Mouse (Mus musculus) embryonic facial prominence, embryonic 13.5 days (tissue): ENCODE results near the gene Exoc6b. TPM values are rescaled to one million over a fixed set of nuclear protein-coding genes. Genes with fewer than 3 reads are reported as not detected.
"Not testable (repeated sequence)": the region's sequence is repeated elsewhere in the genome, so short reads cannot be mapped to it uniquely, and the experiment has no call there.

Experiments
- ATAC-seq: fragments of 200-750 bp; cut with Nextera tagmentation; 2 replicates; pipeline ENCODE4 v1.8.0; 2017; ENCODE audit warnings: low read depth; ENCODE audit not compliant: insufficient number of reproducible peaks, insufficient read depth, low FRiP score, low TSS enrichment
- H3K27ac ChIP-seq: fragments of 300-500 bp; sonication (generic); 2 replicates; pipeline ENCODE4 v1.5.1; 2015; ENCODE audit warnings: moderate library complexity, mild to moderate bottlenecking, inconsistent platforms
- H3K27me3 ChIP-seq: fragments of 300-500 bp; sonication (generic); 2 replicates; pipeline ENCODE4 v1.6.1; 2015; ENCODE audit warnings: mild to moderate bottlenecking, inconsistent platforms
- H3K36me3 ChIP-seq: fragments of 300-500 bp; sonication (generic); 2 replicates; pipeline ENCODE4 v1.6.1; 2015; ENCODE audit warnings: mild to moderate bottlenecking, inconsistent platforms
- H3K4me1 ChIP-seq: fragments of 300-500 bp; sonication (generic); 2 replicates; pipeline ENCODE4 v1.6.1; 2015; ENCODE audit warnings: inconsistent platforms
- H3K4me2 ChIP-seq: fragments of 300-500 bp; sonication (generic); 2 replicates; pipeline ENCODE4 v1.6.1; 2015; ENCODE audit warnings: moderate library complexity, mild to moderate bottlenecking, inconsistent platforms
- H3K4me3 ChIP-seq: fragments of 300-500 bp; sonication (generic); 2 replicates; pipeline ENCODE4 v1.5.1; 2015; ENCODE audit warnings: mild to moderate bottlenecking, inconsistent platforms
- H3K9ac ChIP-seq: fragments of 300-500 bp; sonication (generic); 2 replicates; pipeline ENCODE4 v1.6.1; 2015; ENCODE audit warnings: mild to moderate bottlenecking, inconsistent platforms
- H3K9me3 ChIP-seq: fragments of 300-500 bp; sonication (generic); 2 replicates; pipeline ENCODE4 v1.6.1; 2016; ENCODE audit warnings: inconsistent platforms
- WGBS: fragments of 180-500 bp; shearing (Covaris S2); methylation state at CpG from one replicate; pipeline ENCODE4 v1.1.7; 2015; ENCODE audit warnings: mixed read lengths; 5-methylcytosine and 5-hydroxymethylcytosine counted together
- polyA plus RNA-seq: library from polyadenylated mRNA; unstranded; fragments of >200 nt; fragmentation: Nextera tagmentation; extraction: Ambion mirVana; gene quantifications from 2 replicates; pipeline ENCODE4 v1.2.1, GENCODE M21; 2015

Gene Exoc6b
- polyA plus RNA-seq, 1 experiment from 2014 or later: 40.9 TPM

DNA sequence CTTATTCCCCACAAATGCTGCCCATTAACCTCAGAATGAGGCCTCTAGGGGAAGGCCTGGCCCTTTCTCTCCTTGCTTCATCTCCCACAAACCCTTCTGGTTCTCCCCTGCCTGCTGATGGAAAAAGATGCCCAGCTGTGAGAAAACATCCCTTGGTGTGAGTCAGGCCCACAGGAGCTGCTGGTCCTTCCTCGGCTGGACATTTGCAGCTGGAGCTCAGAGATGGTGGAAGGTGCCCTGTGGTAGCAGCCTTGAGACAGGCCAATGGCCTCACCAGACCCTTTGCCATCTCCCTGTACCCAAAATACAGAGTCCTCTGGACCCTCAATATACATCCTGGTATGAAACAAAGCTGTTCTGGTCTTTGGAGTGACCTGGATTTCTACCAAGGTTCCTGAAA lies 452.7 kb downstream of the Exoc6b start:
- Histone ChIP-seq H3K27ac (no peak overlapping the region), H3K9me3 (no peaks in the 10 kb centered on the region), H3K4me1 (no peaks in the 10 kb centered on the region), H3K27me3 (no peaks in the 10 kb centered on the region), H3K9ac (no peak overlapping the region), H3K4me3 (no peak overlapping the region), H3K4me2 (no peak overlapping the region), H3K36me3 (peaks cover 41% of the 10 kb centered on the region)
- no peak for ATAC-seq
- WGBS: 86% methylated on average over 1 of the region's 1 CpGs

DNA sequence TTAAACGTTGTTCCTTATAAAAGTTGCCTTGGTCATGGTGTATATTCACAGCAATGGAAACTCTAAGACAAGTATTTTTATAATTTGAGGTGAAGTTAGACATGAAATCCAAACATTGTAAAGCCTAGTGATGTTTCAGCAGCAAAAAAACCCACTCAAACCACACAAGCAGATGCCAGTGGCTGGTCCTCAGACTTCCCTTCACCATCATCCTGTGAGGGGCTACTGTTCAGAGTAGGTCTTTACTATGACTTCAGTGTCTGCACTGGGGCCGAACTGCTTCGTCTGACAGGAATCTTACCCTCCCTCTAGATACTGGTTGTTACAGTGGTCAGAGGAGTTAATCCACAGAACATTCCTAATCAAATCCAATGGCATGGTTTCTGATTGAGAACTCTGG lies 455.8 kb downstream of the Exoc6b start:
- ATAC-seq: no peak
- H3K27ac ChIP-seq: no peak overlapping the region
- 89% methylated on average over 3 of the region's 3 CpGs for WGBS

DNA sequence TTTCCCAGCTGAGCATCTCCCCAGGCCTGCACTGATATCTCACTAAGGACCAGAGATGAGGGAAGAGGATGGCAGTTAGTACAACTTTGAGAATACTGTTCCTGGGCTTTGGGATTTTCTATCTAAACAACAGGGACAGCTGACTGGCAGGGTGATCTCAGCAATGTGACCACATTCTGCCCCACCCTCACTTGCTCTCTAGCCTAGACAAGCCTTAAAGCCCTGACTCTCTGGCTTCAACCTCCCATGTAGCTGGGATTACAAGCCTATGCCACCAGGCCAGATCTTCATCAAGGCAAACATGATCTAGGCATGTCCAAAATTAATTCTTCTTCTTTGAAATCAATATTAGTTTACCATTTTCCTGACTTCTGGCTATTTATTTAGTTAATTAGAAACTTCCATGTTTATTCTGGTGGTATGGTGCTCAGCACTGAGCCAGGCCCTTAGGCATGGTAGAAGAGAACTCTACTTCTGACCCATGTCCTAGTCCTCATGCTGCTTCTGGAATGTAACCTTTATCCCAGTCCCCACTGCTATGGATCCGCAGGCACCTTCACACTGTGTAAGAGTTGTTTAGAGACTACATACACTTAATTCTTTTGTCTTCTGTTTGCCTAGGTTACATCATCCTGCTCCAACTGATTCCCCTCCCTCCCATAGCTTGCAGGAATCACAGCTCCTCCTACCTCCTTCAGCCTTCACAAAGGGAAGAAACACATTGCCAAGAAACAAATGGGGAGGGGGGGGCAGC lies 468.0 kb downstream of the Exoc6b start:
- WGBS: 33% methylated on average over 1 of the region's 1 CpGs
- Histone ChIP-seq H3K9ac (no peak overlapping the region), H3K4me1 (no peaks in the 10 kb centered on the region), H3K4me2 (no peak overlapping the region), H3K4me3 (no peak overlapping the region), H3K27me3 (no peaks in the 10 kb centered on the region), H3K36me3 (no peaks in the 10 kb centered on the region), H3K27ac (no peak overlapping the region), H3K9me3 (no peaks in the 10 kb centered on the region)
- ATAC-seq: no peak

More for the DNA sequence above, 455.8 kb downstream of the Exoc6b start:
- H3K9ac ChIP-seq: no peak overlapping the region
- no peak overlapping the region for H3K4me2 ChIP-seq
- H3K4me3 ChIP-seq: no peak overlapping the region
- no peaks in the 10 kb centered on the region for H3K4me1 ChIP-seq
- no peaks in the 10 kb centered on the region for H3K27me3 ChIP-seq
- no peaks in the 10 kb centered on the region for H3K9me3 ChIP-seq
- peaks cover 14% of the 10 kb centered on the region; the same call in 1 of the 2 replicates for H3K36me3 ChIP-seq

DNA sequence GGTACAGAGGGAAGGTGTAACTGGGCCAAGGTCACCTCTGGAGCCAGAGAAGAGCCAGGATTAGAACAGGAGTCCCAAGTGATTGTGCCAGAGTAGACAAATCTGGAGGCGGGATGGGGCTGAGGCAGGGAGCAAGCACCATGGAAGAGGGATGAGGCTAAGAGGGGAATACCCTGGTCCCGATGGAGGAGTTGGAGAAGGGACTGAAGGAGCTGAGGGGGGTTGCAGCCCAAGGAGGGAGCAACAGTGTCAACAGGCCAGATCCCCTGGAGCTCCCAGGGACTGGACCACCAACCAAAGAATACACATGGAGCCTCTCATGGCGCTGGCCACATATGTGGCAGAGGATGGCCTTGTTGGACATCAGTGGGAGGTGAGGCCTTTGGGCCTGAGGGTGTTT lies 470.0 kb downstream of the Exoc6b start:
- H3K27me3 ChIP-seq, ATAC-seq, H3K4me3 ChIP-seq, H3K36me3 ChIP-seq, H3K4me1 ChIP-seq, H3K9ac ChIP-seq, H3K9me3 ChIP-seq, H3K27ac ChIP-seq, H3K4me2 ChIP-seq: not testable (repeated sequence)
- WGBS: 82% methylated on average over 3 of the region's 3 CpGs

DNA sequence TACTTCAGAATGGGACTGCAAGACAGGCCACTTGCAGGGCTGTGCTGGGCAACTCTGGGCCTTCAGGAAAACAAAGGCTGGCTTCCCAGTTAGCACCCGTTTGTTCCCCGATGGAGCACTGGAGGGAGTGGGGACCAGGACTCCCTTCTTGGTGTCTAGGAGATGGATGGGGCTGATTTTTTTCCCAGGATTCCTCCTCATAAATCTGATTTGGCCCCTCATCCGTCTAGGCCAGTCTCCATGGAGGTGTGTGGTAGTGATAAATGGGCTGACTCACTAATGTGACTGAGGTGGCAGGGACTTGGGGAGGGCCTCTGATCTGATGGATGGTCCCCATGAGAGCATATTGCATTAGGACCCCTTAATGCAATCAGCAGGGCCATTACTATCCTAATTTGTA lies 470.6 kb downstream of the Exoc6b start:
- WGBS: 86% methylated on average over 3 of the region's 3 CpGs
- H3K27me3 ChIP-seq: no peaks in the 10 kb centered on the region
- no peak for ATAC-seq

DNA sequence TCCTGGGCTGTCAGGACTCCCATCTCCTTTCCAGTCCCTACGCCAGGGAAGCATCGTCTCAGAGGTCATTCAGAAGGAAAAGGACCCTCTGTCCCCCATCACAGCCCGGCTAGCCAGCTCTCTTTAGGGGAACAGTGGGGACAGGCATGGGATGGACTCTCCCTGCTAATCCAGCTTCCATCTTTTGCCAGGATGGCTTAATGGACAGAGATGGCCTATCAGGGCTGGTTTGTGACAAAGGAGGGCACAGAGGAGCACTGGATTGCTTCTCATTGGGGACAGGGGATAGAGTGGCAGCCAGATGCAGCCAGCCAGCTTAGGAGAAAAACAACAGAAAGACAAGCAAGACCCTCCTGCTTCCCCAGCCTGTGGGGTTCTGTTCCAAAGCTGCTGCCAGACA lies 474.7 kb downstream of the Exoc6b start:
- H3K27ac ChIP-seq: no peak overlapping the region
- WGBS: 38% methylated on average over 3 of the region's 3 CpGs

More for the DNA sequence above, 470.6 kb downstream of the Exoc6b start:
- Histone ChIP-seq H3K4me3 (no peak overlapping the region), H3K9ac (no peak overlapping the region), H3K27ac (no peak overlapping the region), H3K4me2 (no peak overlapping the region), H3K36me3 (no peaks in the 10 kb centered on the region), H3K4me1 (peaks cover 14% of the 10 kb centered on the region), H3K9me3 (no peaks in the 10 kb centered on the region)

DNA sequence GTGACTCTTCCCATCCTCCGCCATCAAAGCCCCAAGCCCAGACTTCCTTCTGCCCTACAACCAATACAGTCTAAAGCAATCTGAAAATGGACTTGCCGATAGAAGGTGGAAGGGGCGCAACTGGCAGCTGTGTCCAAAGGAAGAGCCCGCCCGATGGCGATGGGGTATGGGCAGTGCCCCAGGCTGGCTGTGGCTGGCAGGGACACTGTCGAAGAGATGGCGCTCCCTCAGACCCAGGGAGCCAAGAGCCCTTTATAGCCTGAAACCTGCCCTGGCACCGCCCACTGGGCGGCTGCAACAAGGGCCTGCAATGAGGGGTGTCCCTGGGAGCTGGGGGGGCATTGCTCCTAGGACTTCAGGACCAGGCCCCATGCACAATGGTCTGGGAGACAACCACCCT lies 475.6 kb downstream of the Exoc6b start, which contains the start of gene Cyp26b1:
Gene Cyp26b1 (minus strand): TSS at position 216 of the 400 bp plus-strand sequence.
- ATAC-seq: no peak
- Histone ChIP-seq H3K27ac (no peak within 1 kb of the TSS), H3K9ac (peak within 1 kb of the TSS; percentile 36; the same call in 1 of the 2 replicates), H3K27me3 (peaks cover 15% of the 10 kb centered on the region), H3K9me3 (no peaks in the 10 kb centered on the region), H3K4me2 (no peak within 1 kb of the TSS), H3K36me3 (no peaks in the 10 kb centered on the region), H3K4me3 (no peak within 1 kb of the TSS), H3K4me1 (peaks cover 31% of the 10 kb centered on the region)
- WGBS: 84% methylated on average over 10 of the region's 10 CpGs

More for the DNA sequence above, 474.7 kb downstream of the Exoc6b start:
- peak overlapping the region; percentile 36; the same call in 1 of the 2 replicates for H3K9ac ChIP-seq
- peaks cover 25% of the 10 kb centered on the region for H3K4me1 ChIP-seq
- no peak overlapping the region for H3K4me2 ChIP-seq
- H3K4me3 ChIP-seq: no peak overlapping the region
- H3K27me3 ChIP-seq: peaks cover 6% of the 10 kb centered on the region
- no peak for ATAC-seq
- no peaks in the 10 kb centered on the region for H3K36me3 ChIP-seq
- H3K9me3 ChIP-seq: no peaks in the 10 kb centered on the region

DNA sequence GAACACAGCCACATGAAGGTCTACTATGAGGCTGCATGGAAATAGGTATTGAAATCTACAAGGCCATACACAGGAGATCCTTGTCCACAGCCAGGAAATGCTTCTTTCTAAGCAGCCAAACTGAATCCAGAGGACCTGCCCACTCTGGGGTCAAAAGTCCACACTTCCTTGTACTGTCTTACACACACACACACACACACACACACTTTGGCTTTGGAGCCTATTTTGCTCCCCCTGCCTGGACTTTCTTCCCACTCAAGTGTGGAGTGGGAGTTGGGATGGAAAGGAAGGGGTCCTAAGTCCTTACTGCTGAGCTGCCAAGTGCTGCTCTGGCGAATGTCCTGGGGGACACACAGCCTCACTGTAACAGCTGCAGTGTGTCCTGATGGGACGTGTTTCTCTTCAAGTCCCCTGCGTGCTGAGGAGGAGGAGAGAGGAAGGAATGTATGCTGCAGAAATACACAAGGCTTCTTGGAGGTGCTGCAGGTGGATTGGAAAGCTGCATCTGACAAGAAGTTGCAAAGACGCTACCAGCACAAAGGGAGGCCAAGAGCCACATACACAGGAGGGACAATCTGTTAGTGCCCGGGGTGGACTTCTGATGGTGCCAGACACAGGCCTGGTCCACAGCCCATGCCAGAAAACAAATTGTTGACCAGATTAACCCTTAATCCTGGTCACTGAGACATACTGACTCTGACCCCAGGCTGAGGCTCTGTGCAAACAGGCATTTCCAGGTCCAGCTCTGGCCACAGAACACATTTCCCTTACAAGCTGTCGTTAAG lies 478.2 kb downstream of the Exoc6b start:
- Histone ChIP-seq H3K4me2 (no peak overlapping the region), H3K9ac (no peak overlapping the region), H3K27me3 (peaks cover 28% of the 10 kb centered on the region), H3K36me3 (no peaks in the 10 kb centered on the region), H3K9me3 (no peaks in the 10 kb centered on the region), H3K27ac (no peak overlapping the region), H3K4me1 (peaks cover 45% of the 10 kb centered on the region), H3K4me3 (no peak overlapping the region)
- no peak for ATAC-seq
- WGBS: 58% methylated on average over 6 of the region's 6 CpGs

DNA sequence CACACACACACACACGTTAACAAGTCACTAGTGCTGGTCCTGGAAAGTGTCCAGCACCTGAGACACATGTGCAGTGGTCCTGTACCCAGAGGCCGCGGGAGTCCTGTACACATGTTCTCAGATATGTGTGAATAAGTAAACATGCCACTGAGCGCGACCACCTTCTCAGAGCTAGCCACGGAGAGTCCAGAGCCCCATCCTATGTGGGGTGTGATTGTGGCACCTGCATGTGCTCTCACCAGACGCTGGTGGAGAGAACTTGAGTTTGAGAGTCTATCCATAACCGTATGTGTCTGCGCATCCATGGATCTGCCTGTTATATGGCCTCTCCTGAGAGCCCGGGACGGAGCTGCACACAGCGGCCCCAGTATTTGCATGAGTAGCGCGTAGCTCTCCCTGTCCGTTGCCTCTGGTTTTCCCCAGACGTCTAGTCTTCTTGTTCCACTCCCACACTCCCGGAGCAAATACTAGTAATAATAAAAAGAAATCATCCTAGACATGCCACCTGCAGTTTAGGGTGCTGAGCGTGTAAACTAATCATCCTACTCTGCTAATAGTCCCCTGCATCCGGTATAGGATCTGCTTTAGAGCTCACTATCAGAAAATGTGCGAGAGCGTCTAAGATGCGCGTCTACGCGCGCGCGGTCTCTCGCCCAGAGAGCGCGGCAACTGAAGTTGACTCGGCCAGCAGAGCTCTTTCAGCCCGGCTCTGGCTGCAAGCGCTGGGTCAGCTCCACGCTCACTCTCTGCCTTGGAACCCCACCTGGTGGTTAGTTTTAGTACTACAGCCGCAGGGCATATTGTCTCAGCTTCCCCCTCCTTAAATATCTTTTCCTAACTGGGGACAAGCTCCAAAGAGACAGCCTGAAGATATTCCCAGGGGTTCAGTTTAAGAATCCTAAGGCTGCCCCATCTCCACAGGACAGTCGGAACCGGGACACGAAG lies 479.3 kb downstream of the Exoc6b start:
- H3K4me2 ChIP-seq: peak overlapping the region; percentile 86
- H3K9me3 ChIP-seq: no peaks in the 10 kb centered on the region
- WGBS: 3% methylated on average over 39 of the region's 39 CpGs
- H3K4me1 ChIP-seq: peaks cover 46% of the 10 kb centered on the region
- H3K4me3 ChIP-seq: peak overlapping the region; percentile 72
- peak overlapping the region; percentile 28; the same call in 1 of the 2 replicates for H3K9ac ChIP-seq
- no peak for ATAC-seq
- no peak overlapping the region for H3K27ac ChIP-seq
- H3K27me3 ChIP-seq: peaks cover 36% of the 10 kb centered on the region
- H3K36me3 ChIP-seq: no peaks in the 10 kb centered on the region

DNA sequence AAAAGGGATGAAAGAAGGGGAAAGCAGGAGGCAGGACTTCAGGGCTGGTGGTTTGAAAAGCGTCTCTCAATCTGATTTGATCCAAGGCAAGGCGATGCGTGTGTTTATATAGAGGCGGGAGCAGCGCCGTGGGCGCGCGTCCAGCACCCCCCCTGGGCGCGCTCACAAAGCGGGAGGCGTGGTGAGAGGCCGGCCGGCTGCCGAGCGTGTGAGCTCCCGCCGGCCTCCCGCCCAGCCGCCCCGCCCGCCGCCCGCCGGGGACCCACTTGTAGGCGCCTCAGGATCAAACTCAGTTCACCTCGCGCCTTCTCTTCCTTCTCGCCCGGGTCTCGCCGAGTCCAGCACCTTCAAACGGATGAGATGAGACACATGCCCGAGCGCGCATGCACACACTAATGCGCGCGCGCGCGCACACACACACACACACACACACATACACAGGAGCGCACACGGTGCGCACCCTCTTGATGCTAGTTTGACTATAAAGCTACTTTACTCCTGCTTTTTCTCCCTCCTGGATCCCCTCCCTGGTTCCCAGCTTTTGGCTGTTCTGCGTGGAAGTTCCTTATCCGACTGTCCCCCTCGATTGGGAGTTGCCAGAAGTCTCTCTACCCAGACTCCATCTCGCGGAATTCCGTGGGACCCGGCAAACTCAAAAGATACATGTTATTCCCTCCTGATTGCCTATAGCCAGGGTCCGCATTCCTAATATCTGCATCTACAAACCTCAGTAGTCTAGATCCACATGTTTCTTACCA lies 480.2 kb downstream of the Exoc6b start:
- Histone ChIP-seq H3K9me3 (no peaks in the 10 kb centered on the region), H3K27ac (peak overlapping the region; percentile 95), H3K4me3 (peak overlapping the region; percentile 72), H3K4me2 (peak overlapping the region; percentile 86), H3K4me1 (peaks cover 46% of the 10 kb centered on the region), H3K27me3 (peaks cover 46% of the 10 kb centered on the region), H3K36me3 (peaks cover under 1% of the 10 kb centered on the region; the same call in 1 of the 2 replicates), H3K9ac (peak overlapping the region; percentile 95)
- under 1% methylated on average over 53 of the region's 54 CpGs for WGBS
- ATAC-seq: 0 out of 2 replicates have a peak, but pooled peaks have one; percentile 8
